Mouse (Mus musculus) mouse embryonic stem cell (cell line): ENCODE measurements at regions not wholly inside any gene's neighbourhood (a gene's known extent, or its start where the extent isn't known, plus 50 kb on each side); places are given as distances from the start of the nearest gene placed in this dataset.

Experiments
- in situ Hi-C, 2 experiments: fragments of 300-500 bp; cut with MboI; formaldehyde crosslinking; loops; 1 replicate in 1 of 2; 3 replicates in 1 of 2; pipeline ENCODE4 v1.14.3; 2019 to 2020; ENCODE audit warnings: low sequenced_read_pairs in 2 of 2, low pct_unique_long_range_greater_than_20kb in 1 of 2, mixed read lengths in 1 of 2; ENCODE audit not compliant: unreplicated experiment in 1 of 2

- in situ Hi-C loops, result no loop called here
Observed at GRCm38 (mm10) chr17:45815341-45815740, 81.7 kb upstream of the 1600014C23Rik start.

- in situ Hi-C loops, result no loop called here
Observed at GRCm38 (mm10) chr17:45814586-45814985, 80.9 kb upstream of the 1600014C23Rik start.

- in situ Hi-C loops, result no loop called here
Observed at GRCm38 (mm10) chr17:45813956-45814355, 80.3 kb upstream of the 1600014C23Rik start.

GRCm38 (mm10) chr17:45812289-45812955 lies 78.8 kb upstream of the 1600014C23Rik start:
- in situ Hi-C loops, result no loop called here

GRCm38 (mm10) chr17:45811632-45812221 lies 78.1 kb upstream of the 1600014C23Rik start:
- in situ Hi-C loops, result no loop called here

GRCm38 (mm10) chr17:45809728-45810127 lies 76.1 kb upstream of the 1600014C23Rik start:
- in situ Hi-C loops, result no loop called here

- in situ Hi-C loops, result no loop called here
Observed at GRCm38 (mm10) chr17:45808374-45808773, 74.7 kb upstream of the 1600014C23Rik start.

- in situ Hi-C loops, result no loop called here
Observed at GRCm38 (mm10) chr17:45807452-45807851, 73.8 kb upstream of the 1600014C23Rik start.

- in situ Hi-C loops, result no loop called here
Observed at GRCm38 (mm10) chr17:45806831-45807230, 73.2 kb upstream of the 1600014C23Rik start.

- in situ Hi-C loops, result no loop called here
Observed at GRCm38 (mm10) chr17:45806430-45806829, 72.8 kb upstream of the 1600014C23Rik start.

- in situ Hi-C loops, result no loop called here
Observed at GRCm38 (mm10) chr17:45805471-45806082, 71.9 kb upstream of the 1600014C23Rik start.

- in situ Hi-C loops, result no loop called here
Observed at GRCm38 (mm10) chr17:45803331-45803730, 69.7 kb upstream of the 1600014C23Rik start.

- in situ Hi-C loops, result no loop called here
Observed at GRCm38 (mm10) chr17:45802439-45802838, 68.8 kb upstream of the 1600014C23Rik start.

- in situ Hi-C loops, result no loop called here
Observed at GRCm38 (mm10) chr17:45799725-45800124, 66.1 kb upstream of the 1600014C23Rik start.

GRCm38 (mm10) chr17:45798996-45799395 lies 65.4 kb upstream of the 1600014C23Rik start:
- in situ Hi-C loops, result no loop called here

- in situ Hi-C loops, result no loop called here
Observed at GRCm38 (mm10) chr17:45798456-45798855, 64.8 kb upstream of the 1600014C23Rik start.

- in situ Hi-C loops, result no loop called here
Observed at GRCm38 (mm10) chr17:45797121-45797520, 63.5 kb upstream of the 1600014C23Rik start.

GRCm38 (mm10) chr17:45794926-45795325 lies 61.3 kb upstream of the 1600014C23Rik start:
- in situ Hi-C loops, result no loop called here

GRCm38 (mm10) chr17:45790959-45791520 lies 57.4 kb upstream of the 1600014C23Rik start:
- in situ Hi-C loops, result no loop called here
